Mouse (Mus musculus) neural tube, embryonic 14.5 days (tissue): ENCODE measurements around the gene Pak3. TPM values are rescaled to one million over a fixed set of nuclear protein-coding genes. Genes with fewer than 3 reads are reported as not detected.

ENCODE experiments used
- ATAC-seq: fragments of 200-750 bp; cut with Nextera tagmentation; 2 replicates; pipeline ENCODE4 v1.8.0; 2017; ENCODE audit warnings: low read depth, mild to moderate bottlenecking, moderate TSS enrichment, moderate library complexity
- H3K27ac ChIP-seq: fragments of 300-500 bp; sonication (generic); 2 replicates; pipeline ENCODE4 v1.5.1; 2014; ENCODE audit warnings: low read depth, mild to moderate bottlenecking, control low read depth, low read length, moderate library complexity, mixed read lengths
- H3K27me3 ChIP-seq: fragments of 300-500 bp; sonication (generic); 2 replicates; pipeline ENCODE4 v1.6.1; 2014; ENCODE audit warnings: low read length; ENCODE audit not compliant: control insufficient read depth, insufficient read depth
- H3K36me3 ChIP-seq: fragments of 300-500 bp; sonication (generic); 2 replicates; pipeline ENCODE4 v1.6.1; 2014; ENCODE audit warnings: low read length, mixed read lengths; ENCODE audit not compliant: control insufficient read depth, insufficient read depth
- H3K4me1 ChIP-seq: fragments of 300-500 bp; sonication (generic); 2 replicates; pipeline ENCODE4 v1.6.1; 2014; ENCODE audit warnings: low read length; ENCODE audit not compliant: control insufficient read depth, insufficient read depth
- H3K4me2 ChIP-seq: fragments of 300-500 bp; sonication (generic); 2 replicates; pipeline ENCODE4 v1.6.1; 2014; ENCODE audit warnings: mild to moderate bottlenecking, low read depth, low read length, control low read depth
- H3K4me3 ChIP-seq: fragments of 300-500 bp; sonication (generic); 2 replicates; pipeline ENCODE4 v1.5.1; 2014; ENCODE audit warnings: low read depth, low read length, control low read depth, mixed read lengths
- H3K9ac ChIP-seq: fragments of 300-500 bp; sonication (generic); replicated peaks from 2 replicates; pipeline ENCODE4 v1.6.1; 2014; ENCODE audit warnings: low read depth, mild to moderate bottlenecking, control low read depth, low read length, mixed read lengths
- H3K9me3 ChIP-seq: fragments of 300-500 bp; sonication (generic); 2 replicates; pipeline ENCODE4 v1.6.1; 2016; ENCODE audit warnings: low read length; ENCODE audit not compliant: control insufficient read depth
- WGBS: fragments of 180-500 bp; shearing (Covaris S2); extraction: QIAGEN DNeasy Blood & Tissue Kit; methylation state at CpG from one replicate; pipeline ENCODE4 v1.1.7; 2014; 5-methylcytosine and 5-hydroxymethylcytosine counted together
- polyA plus RNA-seq: library from polyadenylated mRNA; unstranded; fragments of >200 nt; fragmentation: Nextera tagmentation; extraction: Ambion mirVana; gene quantifications from 2 replicates; pipeline ENCODE4 v1.2.1, GENCODE M21; 2014

Gene Pak3
- polyA plus RNA-seq, 1 experiment from 2014 or later = 300 TPM

DNA sequence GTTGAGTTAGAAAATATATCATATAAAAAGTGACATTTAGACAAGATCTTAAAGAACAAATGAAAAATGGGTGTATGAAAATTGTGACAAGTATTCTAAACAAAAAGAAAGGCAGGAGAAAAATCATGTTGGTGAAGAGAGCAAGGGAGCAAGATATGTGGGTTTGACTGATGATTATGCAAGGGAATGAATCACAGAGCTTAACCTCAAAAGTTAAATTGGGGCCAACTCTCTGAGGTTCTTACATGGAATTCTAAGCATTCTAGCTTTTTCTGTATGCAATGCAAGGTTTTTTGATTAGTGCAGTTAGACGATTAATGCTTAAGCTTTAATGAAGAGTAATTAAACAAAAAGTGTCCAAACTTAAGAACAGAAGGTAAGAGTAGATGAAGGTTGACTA, 203.9 kb downstream of the Pak3 start:
- Histone ChIP-seq H3K9me3 (no peaks in the 10 kb centered on the region), H3K9ac (no peak overlapping the region), H3K27me3 (no peaks in the 10 kb centered on the region), H3K27ac (no peak overlapping the region), H3K4me3 (no peak overlapping the region), H3K4me2 (no peak overlapping the region), H3K36me3 (no peaks in the 10 kb centered on the region), H3K4me1 (no peaks in the 10 kb centered on the region)
- no peak for ATAC-seq
- WGBS = 93% methylated on average over 1 of the region's 1 CpGs

- Histone ChIP-seq H3K27ac (no peak overlapping the region), H3K9ac (no peak overlapping the region), H3K4me1 (no peaks in the 10 kb centered on the region), H3K36me3 (no peaks in the 10 kb centered on the region), H3K4me3 (no peak overlapping the region), H3K9me3 (no peaks in the 10 kb centered on the region), H3K4me2 (no peak overlapping the region), H3K27me3 (no peaks in the 10 kb centered on the region)
- ATAC-seq = no peak
- 94% methylated on average over 3 of the region's 3 CpGs for WGBS
Observed at GRCm38 (mm10) chrX:143725411-143725810, 207.0 kb downstream of the Pak3 start.

GRCm38 (mm10) chrX:143736035-143736434, 217.6 kb downstream of the Pak3 start:
- Histone ChIP-seq H3K4me1 (no peaks in the 10 kb centered on the region), H3K4me3 (no peak overlapping the region), H3K27me3 (no peaks in the 10 kb centered on the region), H3K4me2 (no peak overlapping the region), H3K27ac (no peak overlapping the region), H3K9me3 (no peaks in the 10 kb centered on the region), H3K36me3 (no peaks in the 10 kb centered on the region), H3K9ac (no peak overlapping the region)
- 36% methylated on average over 4 of the region's 4 CpGs for WGBS
- ATAC-seq = 0 out of 2 replicates have a peak, but pooled peaks have one; percentile 31

DNA sequence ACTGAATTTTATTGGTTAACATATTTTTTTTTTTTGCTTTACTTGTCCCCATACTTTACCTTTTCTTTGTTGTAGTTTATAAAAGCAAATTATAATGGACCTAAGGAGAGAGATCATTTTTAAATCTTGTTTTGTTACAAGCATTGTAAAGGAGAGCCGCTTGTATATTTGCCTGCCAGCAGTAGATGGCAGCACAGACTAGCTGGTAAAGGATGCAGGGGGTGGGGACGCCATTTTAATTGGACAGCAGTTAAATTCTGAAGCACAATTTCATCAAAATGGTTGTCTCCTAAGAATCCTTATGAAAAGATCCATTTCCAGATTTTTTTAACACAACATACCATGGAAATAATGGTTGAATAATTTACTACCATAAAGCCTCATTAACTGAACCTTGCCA, 220.8 kb downstream of the Pak3 start:
- 17% methylated on average over 2 of the region's 2 CpGs for WGBS
- H3K36me3 ChIP-seq = no peaks in the 10 kb centered on the region

GRCm38 (mm10) chrX:143762556-143762955, 244.2 kb downstream of the Pak3 start:
- Histone ChIP-seq H3K4me3 (no peak overlapping the region), H3K4me2 (no peak overlapping the region), H3K4me1 (no peaks in the 10 kb centered on the region), H3K9me3 (no peaks in the 10 kb centered on the region), H3K27me3 (no peaks in the 10 kb centered on the region), H3K36me3 (no peaks in the 10 kb centered on the region), H3K9ac (no peak overlapping the region), H3K27ac (no peak overlapping the region)
- 67% methylated on average over 3 of the region's 3 CpGs for WGBS
- no peak for ATAC-seq

More for the DNA sequence above, 220.8 kb downstream of the Pak3 start:
- Histone ChIP-seq H3K27me3 (no peaks in the 10 kb centered on the region), H3K9ac (no peak overlapping the region), H3K4me2 (no peak overlapping the region), H3K9me3 (no peaks in the 10 kb centered on the region), H3K27ac (no peak overlapping the region), H3K4me1 (no peaks in the 10 kb centered on the region), H3K4me3 (no peak overlapping the region)
- no peak; the same call in 1 of the 2 replicates for ATAC-seq

DNA sequence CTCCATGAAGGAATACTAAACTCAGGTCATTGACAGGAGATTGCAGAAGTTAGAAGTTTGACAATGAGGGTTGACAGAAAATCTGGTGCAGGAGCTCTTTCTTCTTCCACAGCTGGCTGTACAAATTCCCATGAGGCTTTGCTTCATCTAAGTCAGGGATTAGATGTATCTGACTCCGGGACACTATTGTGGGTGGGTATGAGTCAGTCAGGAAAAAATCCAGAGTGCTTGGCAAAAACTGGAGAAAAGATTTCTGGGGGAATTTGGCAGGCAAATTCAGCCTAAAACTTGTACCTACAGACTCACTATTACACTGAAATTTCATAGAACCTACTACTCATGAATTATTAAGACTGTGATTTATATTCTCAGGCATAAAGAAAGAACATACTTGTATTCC, 297.6 kb downstream of the Pak3 start:
- Histone ChIP-seq H3K4me2 (no peak overlapping the region), H3K27me3 (no peaks in the 10 kb centered on the region), H3K36me3 (no peaks in the 10 kb centered on the region), H3K4me1 (no peaks in the 10 kb centered on the region), H3K9ac (no peak overlapping the region), H3K4me3 (no peak overlapping the region), H3K27ac (no peak overlapping the region), H3K9me3 (no peaks in the 10 kb centered on the region)
- WGBS = 86% methylated on average over 1 of the region's 1 CpGs
- ATAC-seq = no peak

GRCm38 (mm10) chrX:143818961-143819360, 300.6 kb downstream of the Pak3 start:
- Histone ChIP-seq H3K27me3 (no peaks in the 10 kb centered on the region), H3K36me3 (no peaks in the 10 kb centered on the region), H3K9ac (no peak overlapping the region), H3K4me3 (no peak overlapping the region), H3K9me3 (no peaks in the 10 kb centered on the region), H3K4me1 (no peaks in the 10 kb centered on the region), H3K4me2 (no peak overlapping the region), H3K27ac (no peak overlapping the region)
- 97% methylated on average over 2 of the region's 2 CpGs for WGBS
- ATAC-seq = no peak

DNA sequence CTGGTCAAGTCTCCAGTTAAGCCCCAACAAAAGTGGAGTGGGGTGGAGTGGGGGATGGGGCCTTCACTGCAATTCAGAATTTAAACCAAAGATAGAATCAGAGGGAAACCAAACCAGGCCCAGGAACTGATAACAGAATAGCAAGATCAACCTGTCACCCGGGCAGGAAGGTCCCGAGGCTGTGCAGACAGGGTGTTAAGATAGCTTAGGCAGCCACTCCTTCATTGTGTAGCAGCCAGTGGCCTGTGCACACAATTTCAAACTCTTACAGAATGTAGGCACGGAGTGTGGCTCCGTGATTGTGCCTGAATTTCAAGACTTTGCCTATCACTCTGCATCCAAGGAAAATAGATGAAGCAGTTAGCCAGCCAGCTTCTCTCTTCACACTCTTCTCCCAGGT, 308.1 kb downstream of the Pak3 start:
- Histone ChIP-seq H3K36me3 (no peaks in the 10 kb centered on the region), H3K4me2 (no peak overlapping the region), H3K9me3 (no peaks in the 10 kb centered on the region), H3K27me3 (no peaks in the 10 kb centered on the region), H3K4me1 (no peaks in the 10 kb centered on the region), H3K4me3 (no peak overlapping the region), H3K27ac (no peak overlapping the region), H3K9ac (no peak overlapping the region)
- ATAC-seq = no peak
- 82% methylated on average over 4 of the region's 4 CpGs for WGBS

DNA sequence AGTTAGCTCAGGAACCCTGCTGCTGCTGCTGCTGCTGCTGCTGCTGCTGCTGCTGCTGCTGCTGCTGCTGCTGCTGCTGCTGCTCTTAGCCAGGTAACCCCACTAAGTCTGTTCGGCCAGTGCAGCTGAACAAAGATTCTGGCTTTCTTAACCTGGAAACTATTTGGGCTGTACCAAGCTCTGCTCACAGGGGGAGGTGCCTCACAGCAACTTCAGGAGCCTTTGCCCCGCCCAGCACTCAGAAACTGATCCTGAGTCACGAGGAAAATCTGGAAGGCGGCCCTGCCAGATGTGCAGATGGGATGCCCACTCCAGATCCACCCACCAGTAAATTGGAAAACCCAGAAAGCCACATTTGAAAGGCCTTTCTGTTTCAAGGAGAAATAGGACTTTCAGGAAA, 308.8 kb downstream of the Pak3 start, which contains the start of gene Capn6:
Gene Capn6, minus strand, starts transcription at position 203 of the 400 bp plus-strand sequence.
- H3K4me2 ChIP-seq = no peak within 1 kb of the TSS
- H3K36me3 ChIP-seq = no peaks in the 10 kb centered on the region
- no peaks in the 10 kb centered on the region for H3K9me3 ChIP-seq
- H3K27ac ChIP-seq = no peak within 1 kb of the TSS
- no peaks in the 10 kb centered on the region for H3K27me3 ChIP-seq
- no peak within 1 kb of the TSS for H3K4me3 ChIP-seq
- ATAC-seq = no peak
- no peak within 1 kb of the TSS for H3K9ac ChIP-seq
- WGBS = 55% methylated on average over 4 of the region's 4 CpGs
- H3K4me1 ChIP-seq = no peaks in the 10 kb centered on the region

DNA sequence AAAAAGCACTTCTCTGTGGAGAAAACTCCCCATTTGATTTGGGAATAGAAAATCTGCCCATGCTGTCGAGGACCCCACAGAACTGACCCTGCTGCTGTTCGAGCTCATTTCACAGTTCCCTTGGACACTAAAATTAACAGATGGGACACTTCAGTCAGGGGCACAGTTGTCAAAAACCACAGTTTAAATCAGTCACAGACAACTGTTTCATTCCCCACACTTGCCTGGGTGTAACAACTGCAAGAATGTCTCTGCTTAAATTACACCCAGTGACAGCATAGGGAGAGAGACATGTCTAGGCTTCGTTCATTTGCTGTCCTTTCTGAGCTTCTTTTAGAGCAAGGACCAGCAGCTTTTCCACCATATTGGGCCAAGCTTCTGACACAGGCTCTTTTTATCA, 328.2 kb downstream of the Pak3 start:
- WGBS = 75% methylated on average over 3 of the region's 3 CpGs

More for the DNA sequence above, 328.2 kb downstream of the Pak3 start:
- no peak for ATAC-seq
- Histone ChIP-seq H3K9ac (no peak overlapping the region), H3K4me3 (no peak overlapping the region), H3K27me3 (no peaks in the 10 kb centered on the region), H3K36me3 (no peaks in the 10 kb centered on the region), H3K27ac (no peak overlapping the region), H3K4me1 (no peaks in the 10 kb centered on the region), H3K9me3 (no peaks in the 10 kb centered on the region), H3K4me2 (no peak overlapping the region)
